Comparison of ENCODE assay signal across 23 mouse cellular contexts in genomic region chr15:49896045-49896444, GRCm38 (mm10).
DNase-seq lines count a peak whose midpoint lies in the region; ATAC-seq and TF ChIP-seq lines count a peak whose summit lies in the region.
"Had no signal": no experiment of that assay in that cellular context is flagged by ENCODE, and none has a peak within 500 bp of the region (broad histone marks: within the 10 kb centered on the region; RNA-seq: fewer than 3 reads in every experiment).

No protein-coding gene starts in this region.

- peak; percentile 30 for TF ChIP-seq CTCF in hindbrain, postnatal 0 days (IDR thresholded peaks at IDR 0.05; ENCODE audit: low read depth)

- H3K9ac ChIP-seq in forebrain, embryonic 14.5 days (ENCODE audit: low read length): no peak overlapping the region
- no peak overlapping the region for H3K9ac ChIP-seq in forebrain, embryonic 13.5 days
- no peak overlapping the region for H3K9ac ChIP-seq in hindbrain, postnatal 0 days (replicated peaks; ENCODE audit: low read length)
- H3K9ac ChIP-seq in hindbrain, embryonic 12.5 days: no peak overlapping the region
- no peak overlapping the region for H3K9ac ChIP-seq in neural tube, embryonic 14.5 days (replicated peaks; ENCODE audit: low read depth, low read length)
- H3K9ac ChIP-seq: embryonic facial prominence, embryonic 13.5 days; heart, embryonic 15.5 days; hindbrain, embryonic 14.5 days had no signal

- no peaks in the 10 kb centered on the region for H3K9me3 ChIP-seq in forebrain, embryonic 14.5 days (replicated peaks; ENCODE audit: control insufficient read depth, low read length)
- no peaks in the 10 kb centered on the region for H3K9me3 ChIP-seq in forebrain, embryonic 13.5 days (replicated peaks)
- no peaks in the 10 kb centered on the region for H3K9me3 ChIP-seq in hindbrain, postnatal 0 days (ENCODE audit: low read length)
- H3K9me3 ChIP-seq in hindbrain, embryonic 12.5 days (replicated peaks): no peaks in the 10 kb centered on the region
- H3K9me3 ChIP-seq in neural tube, embryonic 14.5 days (ENCODE audit: control insufficient read depth, low read length): no peaks in the 10 kb centered on the region
- H3K9me3 ChIP-seq: embryonic facial prominence, embryonic 13.5 days; G1E; heart, embryonic 15.5 days had no signal

- no peaks in the 10 kb centered on the region for H3K4me1 ChIP-seq in forebrain, embryonic 14.5 days (ENCODE audit: control insufficient read depth, insufficient read depth, low read length)
- no peaks in the 10 kb centered on the region for H3K4me1 ChIP-seq in forebrain, embryonic 13.5 days
- H3K4me1 ChIP-seq in hindbrain, postnatal 0 days (ENCODE audit: insufficient read depth, low read length): no peaks in the 10 kb centered on the region
- H3K4me1 ChIP-seq in hindbrain, embryonic 12.5 days: no peaks in the 10 kb centered on the region
- H3K4me1 ChIP-seq in neural tube, embryonic 14.5 days (ENCODE audit: control insufficient read depth, insufficient read depth, low read length): no peaks in the 10 kb centered on the region
- H3K4me1 ChIP-seq: embryonic facial prominence, embryonic 13.5 days; heart, embryonic 15.5 days had no signal

- DNase-seq in forebrain, embryonic 14.5 days (ENCODE audit: low spot score): peak; percentile 11
- DNase-seq in hindbrain, postnatal 0 days (ENCODE audit: low spot score): no peak
- no peak for DNase-seq in neural tube, embryonic 10.5 days (ENCODE audit: extremely low spot score, low spot score)
- DNase-seq in cerebellum, adult 18-20 months: no peak
- DNase-seq: adrenal gland, adult 8-10 months; adrenal gland, postnatal 36 days; B cell, adult 2 months; cerebellum, adult 11-12 months; cerebellum, adult 9-11 months; cerebellum, postnatal 36 days; gastrocnemius, postnatal 10 days; heart, adult 2 months; heart, postnatal 14 days had no signal

- no peaks in the 10 kb centered on the region for H3K27me3 ChIP-seq in forebrain, embryonic 14.5 days (replicated peaks; ENCODE audit: control insufficient read depth, insufficient read depth, low read length)
- no peaks in the 10 kb centered on the region for H3K27me3 ChIP-seq in forebrain, embryonic 13.5 days
- H3K27me3 ChIP-seq in hindbrain, postnatal 0 days (ENCODE audit: insufficient read depth, low read length): no peaks in the 10 kb centered on the region
- H3K27me3 ChIP-seq in hindbrain, embryonic 12.5 days: no peaks in the 10 kb centered on the region
- H3K27me3 ChIP-seq in neural tube, embryonic 14.5 days (ENCODE audit: control insufficient read depth, insufficient read depth, low read length): no peaks in the 10 kb centered on the region
- H3K27me3 ChIP-seq: embryonic facial prominence, embryonic 13.5 days; heart, embryonic 15.5 days had no signal

- ATAC-seq in forebrain, embryonic 14.5 days: no peak
- ATAC-seq in forebrain, embryonic 13.5 days: no peak
- ATAC-seq in hindbrain, postnatal 0 days: no peak
- ATAC-seq in hindbrain, embryonic 12.5 days (ENCODE audit: low FRiP score): no peak
- peak; percentile 63 for ATAC-seq in neural tube, embryonic 14.5 days (ENCODE audit: low read depth)
- ATAC-seq: CD4-positive, CD25-positive, alpha-beta regulatory T cell, adult 4 months; intestine, embryonic 16.5 days had no signal

- H3K27ac ChIP-seq in forebrain, embryonic 14.5 days (ENCODE audit: low read depth, low read length): no peak overlapping the region
- no peak overlapping the region for H3K27ac ChIP-seq in forebrain, embryonic 13.5 days
- no peak overlapping the region for H3K27ac ChIP-seq in hindbrain, postnatal 0 days
- H3K27ac ChIP-seq in hindbrain, embryonic 12.5 days: no peak overlapping the region
- H3K27ac ChIP-seq in neural tube, embryonic 14.5 days (ENCODE audit: low read depth, low read length): no peak overlapping the region
- H3K27ac ChIP-seq: embryonic facial prominence, embryonic 13.5 days; heart, adult 2 months; heart, embryonic 15.5 days; hindbrain, embryonic 14.5 days had no signal

- WGBS in forebrain, embryonic 14.5 days: 77% methylated on average over 4 of the region's 4 CpGs
- WGBS in forebrain, embryonic 13.5 days: 67% methylated on average over 4 of the region's 4 CpGs
- 76% methylated on average over 4 of the region's 4 CpGs for WGBS in hindbrain, postnatal 0 days
- WGBS in hindbrain, embryonic 12.5 days: 84% methylated on average over 4 of the region's 4 CpGs
- WGBS in neural tube, embryonic 14.5 days: 63% methylated on average over 4 of the region's 4 CpGs

- no peak overlapping the region for H3K4me3 ChIP-seq in forebrain, embryonic 14.5 days (ENCODE audit: low read depth, low read length)
- no peak overlapping the region for H3K4me3 ChIP-seq in forebrain, embryonic 13.5 days
- no peak overlapping the region for H3K4me3 ChIP-seq in hindbrain, postnatal 0 days (ENCODE audit: low read length)
- no peak overlapping the region for H3K4me3 ChIP-seq in hindbrain, embryonic 12.5 days
- no peak overlapping the region for H3K4me3 ChIP-seq in neural tube, embryonic 14.5 days (ENCODE audit: low read depth, low read length)
- H3K4me3 ChIP-seq: embryonic facial prominence, embryonic 13.5 days; heart, adult 2 months; heart, embryonic 15.5 days had no signal

- no peaks in the 10 kb centered on the region for H3K36me3 ChIP-seq in forebrain, embryonic 14.5 days (ENCODE audit: control insufficient read depth, insufficient read depth, low read length)
- no peaks in the 10 kb centered on the region for H3K36me3 ChIP-seq in forebrain, embryonic 13.5 days (ENCODE audit: poor library complexity, severe bottlenecking)
- no peaks in the 10 kb centered on the region for H3K36me3 ChIP-seq in hindbrain, postnatal 0 days (ENCODE audit: insufficient read depth, low read length)
- H3K36me3 ChIP-seq in hindbrain, embryonic 12.5 days: no peaks in the 10 kb centered on the region
- H3K36me3 ChIP-seq in neural tube, embryonic 14.5 days (ENCODE audit: control insufficient read depth, insufficient read depth, low read length): no peaks in the 10 kb centered on the region
- H3K36me3 ChIP-seq: embryonic facial prominence, embryonic 13.5 days; G1E; heart, embryonic 15.5 days had no signal

- H3K4me2 ChIP-seq in forebrain, embryonic 14.5 days (ENCODE audit: low read length): no peak overlapping the region
- H3K4me2 ChIP-seq in forebrain, embryonic 13.5 days: no peak overlapping the region
- no peak overlapping the region for H3K4me2 ChIP-seq in hindbrain, postnatal 0 days (ENCODE audit: low read depth, low read length)
- no peak overlapping the region for H3K4me2 ChIP-seq in hindbrain, embryonic 12.5 days (replicated peaks)
- no peak overlapping the region for H3K4me2 ChIP-seq in neural tube, embryonic 14.5 days (ENCODE audit: low read depth, low read length)
- H3K4me2 ChIP-seq: embryonic facial prominence, embryonic 13.5 days; heart, embryonic 11.5 days; heart, embryonic 15.5 days; hindbrain, embryonic 14.5 days had no signal
